Mouse (Mus musculus) hindbrain, embryonic 11.5 days (tissue): ENCODE results near the gene Gatad1. TPM values are rescaled to one million over a fixed set of nuclear protein-coding genes. Genes with fewer than 3 reads are reported as not detected.

ENCODE experiments used
- ATAC-seq: fragments of 200-750 bp; cut with Nextera tagmentation; 2 replicates; pipeline ENCODE4 v1.8.0; 2017; ENCODE audit warnings: mild to moderate bottlenecking, moderate TSS enrichment, moderate library complexity; ENCODE audit not compliant: low FRiP score
- DNase-seq: peaks from one replicate; pipeline ENCODE4 v3.0.0-alpha.2; 2015; ENCODE audit warnings: low spot score
- H3K27ac ChIP-seq: fragments of 300-500 bp; sonication (generic); 2 replicates; pipeline ENCODE4 v1.5.1; 2014; ENCODE audit warnings: mild to moderate bottlenecking, low read depth, low read length
- H3K27me3 ChIP-seq: fragments of 300-500 bp; sonication (generic); 2 replicates; pipeline ENCODE4 v1.6.1; 2014; ENCODE audit warnings: mild to moderate bottlenecking, low read length, moderate library complexity, mixed read lengths; ENCODE audit not compliant: control insufficient read depth, insufficient read depth
- H3K36me3 ChIP-seq: fragments of 300-500 bp; sonication (generic); 2 replicates; pipeline ENCODE4 v1.6.1; 2014; ENCODE audit warnings: mild to moderate bottlenecking, low read length, moderate library complexity, mixed read lengths; ENCODE audit not compliant: control insufficient read depth, insufficient read depth
- H3K4me1 ChIP-seq: fragments of 300-500 bp; sonication (generic); replicated peaks from 2 replicates; pipeline ENCODE4 v1.6.1; 2014; ENCODE audit warnings: low read length, mixed read lengths; ENCODE audit not compliant: control insufficient read depth, insufficient read depth
- H3K4me2 ChIP-seq: fragments of 300-500 bp; sonication (generic); replicated peaks from 2 replicates; pipeline ENCODE4 v1.6.1; 2014; ENCODE audit warnings: mild to moderate bottlenecking, low read depth, low read length
- H3K4me3 ChIP-seq: fragments of 300-500 bp; sonication (generic); 2 replicates; pipeline ENCODE4 v1.5.1; 2014; ENCODE audit warnings: low read depth, low read length
- H3K9ac ChIP-seq: fragments of 300-500 bp; sonication (generic); 2 replicates; pipeline ENCODE4 v1.6.1; 2014; ENCODE audit warnings: low read depth, low read length
- H3K9me3 ChIP-seq: fragments of 300-500 bp; sonication (generic); 2 replicates; pipeline ENCODE4 v1.6.1; 2016; ENCODE audit warnings: low read length; ENCODE audit not compliant: control insufficient read depth
- WGBS: fragments of 180-500 bp; shearing (Covaris S2); extraction: QIAGEN DNeasy Blood & Tissue Kit; methylation state at CpG from one replicate; pipeline ENCODE4 v1.1.7; 2014; 5-methylcytosine and 5-hydroxymethylcytosine counted together
- polyA plus RNA-seq: library from polyadenylated mRNA; unstranded; fragments of >200 nt; fragmentation: Nextera tagmentation; extraction: Ambion mirVana; gene quantifications from 2 replicates; pipeline ENCODE4 v1.2.1, GENCODE M21; 2014

The Gatad1 gene
- polyA plus RNA-seq, 1 experiment from 2014 or later = 78.7 TPM

GRCm38 (mm10) chr5:3646991-3647707, 9.8 kb downstream of the Gatad1 start:
- no peaks in the 10 kb centered on the region for H3K4me1 ChIP-seq
- ATAC-seq (peak; percentile 58), DNase-seq (peak; percentile 64)
- H3K4me2 ChIP-seq = peak overlapping the region; percentile 56
- no peaks in the 10 kb centered on the region for H3K36me3 ChIP-seq
- H3K27me3 ChIP-seq = no peaks in the 10 kb centered on the region
- H3K27ac ChIP-seq = peak overlapping the region; percentile 88
- H3K9me3 ChIP-seq = no peaks in the 10 kb centered on the region
- H3K9ac ChIP-seq = peak overlapping the region; percentile 93
- peak overlapping the region; percentile 95 for H3K4me3 ChIP-seq
- under 1% methylated on average over 44 of the region's 60 CpGs for WGBS

- Histone ChIP-seq H3K4me2 (peak overlapping the region; percentile 56), H3K27me3 (no peaks in the 10 kb centered on the region), H3K9me3 (no peaks in the 10 kb centered on the region), H3K4me1 (no peaks in the 10 kb centered on the region), H3K27ac (no peak overlapping the region), H3K9ac (peak overlapping the region; percentile 93), H3K4me3 (peak overlapping the region; percentile 95), H3K36me3 (0 out of 2 replicates have a peak, but pooled peaks cover 2% of the 10 kb centered on the region)
- DNase-seq = peak; percentile 9
- no peak for ATAC-seq
- 26% methylated on average over 6 of the region's 6 CpGs for WGBS
Observed at GRCm38 (mm10) chr5:3646539-3646938, 10.4 kb downstream of the Gatad1 start.

- H3K9me3 ChIP-seq = no peaks in the 10 kb centered on the region
- ATAC-seq (no peak), DNase-seq (no peak)
- WGBS = 89% methylated on average over 6 of the region's 6 CpGs
- no peak overlapping the region for H3K27ac ChIP-seq
- H3K36me3 ChIP-seq = 0 out of 2 replicates have a peak, but pooled peaks cover 2% of the 10 kb centered on the region
- no peak overlapping the region for H3K4me2 ChIP-seq
- no peak overlapping the region for H3K9ac ChIP-seq
- no peak overlapping the region for H3K4me3 ChIP-seq
- H3K27me3 ChIP-seq = no peaks in the 10 kb centered on the region
- H3K4me1 ChIP-seq = no peaks in the 10 kb centered on the region
Observed at GRCm38 (mm10) chr5:3645326-3645725, 11.7 kb downstream of the Gatad1 start.

- H3K9me3 ChIP-seq = no peaks in the 10 kb centered on the region
- 95% methylated on average over 6 of the region's 6 CpGs for WGBS
- no peak overlapping the region for H3K4me3 ChIP-seq
- no peak overlapping the region for H3K27ac ChIP-seq
- no peak overlapping the region for H3K4me2 ChIP-seq
- no peak overlapping the region for H3K9ac ChIP-seq
- H3K27me3 ChIP-seq = no peaks in the 10 kb centered on the region
- ATAC-seq (no peak), DNase-seq (no peak)
- H3K36me3 ChIP-seq = 0 out of 2 replicates have a peak, but pooled peaks cover 2% of the 10 kb centered on the region
- H3K4me1 ChIP-seq = no peaks in the 10 kb centered on the region
Observed at GRCm38 (mm10) chr5:3644621-3645020, 12.4 kb downstream of the Gatad1 start.

- H3K9ac ChIP-seq = no peak overlapping the region
Observed at GRCm38 (mm10) chr5:3635286-3635685, 21.7 kb downstream of the Gatad1 start.

DNA sequence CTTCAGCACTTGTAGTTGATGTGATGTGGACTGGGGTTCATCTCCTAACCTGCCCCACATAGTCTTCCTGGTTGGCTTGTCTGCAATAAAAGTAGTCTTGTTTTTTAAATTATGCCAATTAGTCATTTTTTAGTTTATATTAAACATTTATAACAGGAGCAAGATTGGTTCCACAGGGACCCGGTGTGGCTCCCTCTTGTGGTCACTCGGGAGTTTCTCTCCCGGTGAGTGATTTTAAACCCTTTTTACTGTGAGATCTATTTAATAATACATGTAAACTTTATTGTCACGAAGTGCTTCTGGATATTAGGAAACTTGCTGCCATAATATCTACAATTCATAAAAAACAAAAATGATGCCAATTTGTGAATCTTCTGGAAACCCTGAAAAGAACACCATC, 23.0 kb downstream of the Gatad1 start:
- 71% methylated on average over 4 of the region's 4 CpGs for WGBS
- Histone ChIP-seq H3K4me3 (no peak overlapping the region), H3K27me3 (no peaks in the 10 kb centered on the region), H3K9me3 (no peaks in the 10 kb centered on the region), H3K9ac (no peak overlapping the region), H3K27ac (no peak overlapping the region), H3K36me3 (0 out of 2 replicates have a peak, but pooled peaks cover 2% of the 10 kb centered on the region), H3K4me2 (no peak overlapping the region), H3K4me1 (no peaks in the 10 kb centered on the region)
- DNase-seq (peak; percentile 21), ATAC-seq (no peak)

More at GRCm38 (mm10) chr5:3635286-3635685, 21.7 kb downstream of the Gatad1 start:
- Histone ChIP-seq H3K27me3 (no peaks in the 10 kb centered on the region), H3K27ac (no peak overlapping the region), H3K4me2 (no peak overlapping the region), H3K4me1 (no peaks in the 10 kb centered on the region), H3K4me3 (no peak overlapping the region), H3K9me3 (no peaks in the 10 kb centered on the region), H3K36me3 (0 out of 2 replicates have a peak, but pooled peaks cover 2% of the 10 kb centered on the region)
- DNase-seq (no peak), ATAC-seq (no peak)
- 90% methylated on average over 8 of the region's 8 CpGs for WGBS

GRCm38 (mm10) chr5:3633315-3633714, 23.7 kb downstream of the Gatad1 start:
- 96% methylated on average over 13 of the region's 13 CpGs for WGBS
- Histone ChIP-seq H3K4me3 (no peak overlapping the region), H3K4me2 (no peak overlapping the region), H3K9me3 (no peaks in the 10 kb centered on the region), H3K36me3 (0 out of 2 replicates have a peak, but pooled peaks cover 2% of the 10 kb centered on the region), H3K27me3 (no peaks in the 10 kb centered on the region), H3K9ac (no peak overlapping the region), H3K4me1 (no peaks in the 10 kb centered on the region), H3K27ac (no peak overlapping the region)
- ATAC-seq (no peak), DNase-seq (no peak)

DNA sequence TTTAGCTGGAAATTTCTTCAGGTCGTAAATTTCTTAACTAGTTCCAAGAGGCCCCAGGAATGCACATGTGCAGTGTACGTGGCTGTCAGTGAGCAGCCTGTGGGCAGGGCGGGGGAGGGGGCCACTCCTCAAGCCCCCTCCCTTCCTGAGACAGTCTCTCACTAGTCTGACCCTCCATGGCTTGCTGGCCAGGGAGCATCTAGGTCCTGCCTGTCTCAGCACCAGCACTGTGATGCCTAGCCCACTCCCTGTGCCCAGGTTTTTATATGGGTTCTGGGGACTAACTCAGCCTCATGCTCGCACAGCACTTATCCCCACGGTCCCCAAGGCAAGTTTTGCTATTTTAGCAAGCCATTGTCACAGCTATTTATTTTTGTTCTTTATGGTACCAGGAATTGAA, 24.7 kb downstream of the Gatad1 start:
- H3K36me3 ChIP-seq = 0 out of 2 replicates have a peak, but pooled peaks cover 2% of the 10 kb centered on the region
- ATAC-seq (no peak), DNase-seq (no peak)
- no peak overlapping the region for H3K4me2 ChIP-seq
- 86% methylated on average over 5 of the region's 5 CpGs for WGBS
- H3K4me3 ChIP-seq = no peak overlapping the region
- no peaks in the 10 kb centered on the region for H3K9me3 ChIP-seq
- no peaks in the 10 kb centered on the region for H3K4me1 ChIP-seq
- no peak overlapping the region for H3K9ac ChIP-seq
- H3K27me3 ChIP-seq = no peaks in the 10 kb centered on the region
- no peak overlapping the region for H3K27ac ChIP-seq
